Mouse (Mus musculus): Measurements from ENCODE around the gene Gm5617. TPM values are rescaled to one million over a fixed set of nuclear protein-coding genes. Genes with fewer than 3 reads are reported as not detected.
"Not testable (repeated sequence)": the region's sequence is repeated elsewhere in the genome, so short reads cannot be mapped to it uniquely, and the experiment has no call there.

Gm5617 gene
- total RNA-seq, 2 experiments from 2014 or later: 20.5 to 21.2 TPM

GRCm38 (mm10) chr9:48503001-48503400 lies 7.8 kb downstream of the Gm5617 start:
- no peak for DNase-seq

- no peak for DNase-seq
Measured at GRCm38 (mm10) chr9:48504741-48505365, 9.6 kb downstream of the Gm5617 start.

GRCm38 (mm10) chr9:48510134-48510533 lies 14.9 kb downstream of the Gm5617 start:
- no peak for DNase-seq

- DNase-seq: peak; percentile 58
Measured at GRCm38 (mm10) chr9:48515332-48515731, 20.1 kb downstream of the Gm5617 start.

GRCm38 (mm10) chr9:48516615-48517371 lies 21.6 kb downstream of the Gm5617 start:
- DNase-seq: no peak

GRCm38 (mm10) chr9:48517372-48518130 lies 22.3 kb downstream of the Gm5617 start:
- no peak for DNase-seq

- not testable (repeated sequence) for DNase-seq
Measured at GRCm38 (mm10) chr9:48520405-48520804, 25.2 kb downstream of the Gm5617 start.

- DNase-seq: no peak
Measured at GRCm38 (mm10) chr9:48525566-48525965, 30.3 kb downstream of the Gm5617 start.

GRCm38 (mm10) chr9:48526520-48526919 lies 31.3 kb downstream of the Gm5617 start:
- no peak for DNase-seq

- no peak for DNase-seq
Measured at GRCm38 (mm10) chr9:48531294-48531693, 36.1 kb downstream of the Gm5617 start.

- DNase-seq: no peak
Measured at GRCm38 (mm10) chr9:48532203-48532602, 37.0 kb downstream of the Gm5617 start.

GRCm38 (mm10) chr9:48532730-48533129 lies 37.5 kb downstream of the Gm5617 start:
- no peak for DNase-seq

GRCm38 (mm10) chr9:48536414-48536813 lies 41.2 kb downstream of the Gm5617 start:
- DNase-seq: no peak

GRCm38 (mm10) chr9:48537616-48538015 lies 42.4 kb downstream of the Gm5617 start:
- not testable (repeated sequence) for DNase-seq

GRCm38 (mm10) chr9:48538044-48538645 lies 42.9 kb downstream of the Gm5617 start:
- no peak for DNase-seq

GRCm38 (mm10) chr9:48538688-48539087 lies 43.4 kb downstream of the Gm5617 start:
- no peak for DNase-seq

Small RNA genes lying within 50 kb of the gene (microRNA-seq; reads per million reads assigned to microRNA genes)
- gene Gm23653: 0 reads per million in 2 experiments

Other genes with a start within 250 kb of the Gm5617 start
- gene Nxpe2, start 142.0 kb upstream of the Gm5617 start, total RNA-seq (2021): 1 to 10 TPM; 1.7 to 1.8 TPM
- gene Rexo2, start 14.8 kb upstream of the Gm5617 start, total RNA-seq (2021): 10 to 100 TPM; 60.3 to 62.1 TPM
- 10 to 100 TPM; 36.7 to 41.2 TPM for gene Rbm7, start 143 bp upstream of the Gm5617 start, total RNA-seq (2021)
- 10 to 100 TPM; 10.3 to 13.6 TPM for gene Nnmt, start 109.7 kb downstream of the Gm5617 start, total RNA-seq (2021)